Mouse (Mus musculus): ENCODE measurements around the gene Tshz2. TPM values are rescaled to one million over a fixed set of nuclear protein-coding genes. Genes with fewer than 3 reads are reported as not detected.

Gene Tshz2
- polyA plus RNA-seq, 2 experiments, result 0.43 to 1.5 TPM

DNA sequence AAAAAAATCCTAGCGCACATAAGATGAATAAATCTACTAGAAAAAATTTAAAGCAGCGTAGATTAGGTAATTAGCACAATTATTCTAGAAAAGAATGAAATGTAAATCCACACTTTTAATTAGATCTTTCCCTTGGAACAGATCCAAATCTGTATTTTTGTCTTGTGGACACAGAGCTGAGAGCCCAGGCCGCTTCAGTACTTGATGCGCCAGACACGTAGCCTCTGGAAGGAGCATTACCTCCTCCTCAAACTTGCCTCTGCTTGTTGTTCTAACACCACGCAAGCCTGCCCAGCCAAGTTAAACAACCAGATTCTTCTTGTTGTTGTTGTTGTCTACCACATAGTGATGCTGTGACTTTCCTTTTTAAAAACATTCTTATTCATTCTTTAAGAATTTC is 310.9 kb downstream of the Tshz2 start:
- 75% methylated on average over 6 of the region's 6 CpGs for WGBS (ENCODE audit: insufficient replicate concordance)

DNA sequence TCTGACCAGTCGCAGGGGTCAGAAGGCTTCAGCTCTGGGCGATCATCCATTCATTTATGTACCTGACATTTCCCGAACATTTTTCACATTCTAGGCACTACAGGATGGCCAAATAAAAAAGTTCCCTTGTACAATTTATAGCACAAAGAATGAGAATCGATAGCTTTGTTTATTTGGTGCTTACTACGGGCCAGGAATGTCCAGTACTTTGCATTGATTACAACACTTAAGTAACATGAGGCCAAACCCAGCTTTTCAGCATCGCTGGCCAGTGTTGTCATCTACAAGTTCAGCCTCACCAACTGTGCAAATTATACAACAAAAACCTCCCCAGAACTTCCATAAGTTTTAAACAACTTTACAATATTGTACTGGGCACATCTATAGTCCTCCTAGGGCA is 315.3 kb downstream of the Tshz2 start:
- Histone ChIP-seq H3K27ac (no peak overlapping the region), H3K27me3 (ENCODE audit: control insufficient read depth, insufficient read depth, low read length) (no peaks in the 10 kb centered on the region), H3K4me1 (replicated peaks; ENCODE audit: control insufficient read depth in 2 of 2, insufficient read depth in 2 of 2, low read length in 1 of 2) (no peaks in the 10 kb centered on the region), H3K9me3 (ENCODE audit: control insufficient read depth, low read length) (no peaks in the 10 kb centered on the region), H3K4me3 (ENCODE audit: insufficient read depth in 1 of 2, low read depth in 2 of 2, low read length in 2 of 2) (no peak overlapping the region), H3K9ac (replicated peaks) (no peak overlapping the region), H3K4me2 (ENCODE audit: low read depth) (no peak overlapping the region), H3K36me3 (replicated peaks; ENCODE audit: control insufficient read depth, insufficient read depth, low read depth) (no peaks in the 10 kb centered on the region)
- ATAC-seq (ENCODE audit: insufficient read depth), result no peak
- DNase-seq (ENCODE audit: low read depth in 3 of 3, low spot score in 3 of 3), result no peak
- WGBS (ENCODE audit: insufficient replicate concordance), result 66% methylated on average over 6 of the region's 6 CpGs
- no peak for TF ChIP-seq EP300 (IDR thresholded peaks at IDR 0.05; ENCODE audit: low read depth)
- no peak for TF ChIP-seq CTCF (IDR thresholded peaks at IDR 0.05; ENCODE audit: low read depth)

More for the DNA sequence above, 310.9 kb downstream of the Tshz2 start:
- no peaks in the 10 kb centered on the region for H3K36me3 ChIP-seq (replicated peaks; ENCODE audit: control insufficient read depth, insufficient read depth, low read depth)
- no peaks in the 10 kb centered on the region for H3K27me3 ChIP-seq (ENCODE audit: control insufficient read depth, insufficient read depth, low read length)
- no peaks in the 10 kb centered on the region for H3K4me1 ChIP-seq (replicated peaks; ENCODE audit: control insufficient read depth in 2 of 2, insufficient read depth in 2 of 2, low read length in 1 of 2)
- no peak for ATAC-seq (ENCODE audit: insufficient read depth)
- H3K4me2 ChIP-seq (ENCODE audit: low read depth), result no peak overlapping the region
- no peak overlapping the region for H3K9ac ChIP-seq (replicated peaks)
- DNase-seq (ENCODE audit: low read depth in 3 of 3, low spot score in 3 of 3), result no peak
- H3K4me3 ChIP-seq (ENCODE audit: insufficient read depth in 1 of 2, low read depth in 2 of 2, low read length in 2 of 2), result no peak overlapping the region
- H3K27ac ChIP-seq, result no peak overlapping the region
- no peaks in the 10 kb centered on the region for H3K9me3 ChIP-seq (ENCODE audit: control insufficient read depth, low read length)
- TF ChIP-seq CTCF (IDR thresholded peaks at IDR 0.05; ENCODE audit: low read depth) (no peak), EP300 (IDR thresholded peaks at IDR 0.05; ENCODE audit: low read depth) (no peak)

DNA sequence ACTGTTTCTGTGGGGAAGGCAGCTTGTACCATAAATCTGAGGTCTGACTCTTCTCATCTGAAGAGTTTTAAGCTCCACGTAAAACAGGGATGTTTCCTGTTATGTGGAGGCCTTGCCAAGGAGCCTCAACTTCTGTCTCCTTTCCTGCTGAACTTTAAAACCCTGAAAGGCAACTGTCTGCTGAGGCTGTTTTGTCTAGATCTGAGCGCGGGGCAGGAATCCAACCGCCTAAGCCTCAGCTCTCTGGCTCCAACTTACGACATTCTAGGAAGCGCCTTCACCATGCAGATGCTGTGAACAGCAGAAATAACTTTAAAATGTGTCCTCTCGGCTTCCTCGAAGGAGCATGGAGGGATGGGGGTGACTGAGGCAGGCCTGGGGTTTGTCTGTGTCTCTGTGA is 318.2 kb downstream of the Tshz2 start:
- Histone ChIP-seq H3K9ac (replicated peaks) (no peak overlapping the region), H3K27me3 (ENCODE audit: control insufficient read depth, insufficient read depth, low read length) (no peaks in the 10 kb centered on the region), H3K27ac (no peak overlapping the region), H3K9me3 (ENCODE audit: control insufficient read depth, low read length) (no peaks in the 10 kb centered on the region), H3K4me1 (replicated peaks; ENCODE audit: control insufficient read depth in 2 of 2, insufficient read depth in 2 of 2, low read length in 1 of 2) (no peaks in the 10 kb centered on the region), H3K4me3 (ENCODE audit: insufficient read depth in 1 of 2, low read depth in 2 of 2, low read length in 2 of 2) (no peak overlapping the region), H3K4me2 (ENCODE audit: low read depth) (no peak overlapping the region), H3K36me3 (replicated peaks; ENCODE audit: control insufficient read depth, insufficient read depth, low read depth) (no peaks in the 10 kb centered on the region)
- ATAC-seq (ENCODE audit: insufficient read depth), result no peak
- 70% methylated on average over 8 of the region's 8 CpGs for WGBS (ENCODE audit: insufficient replicate concordance)
- DNase-seq (ENCODE audit: low read depth in 3 of 3, low spot score in 3 of 3), result no peak
- no peak for TF ChIP-seq EP300 (IDR thresholded peaks at IDR 0.05; ENCODE audit: low read depth)
- no peak for TF ChIP-seq CTCF (IDR thresholded peaks at IDR 0.05; ENCODE audit: low read depth)

DNA sequence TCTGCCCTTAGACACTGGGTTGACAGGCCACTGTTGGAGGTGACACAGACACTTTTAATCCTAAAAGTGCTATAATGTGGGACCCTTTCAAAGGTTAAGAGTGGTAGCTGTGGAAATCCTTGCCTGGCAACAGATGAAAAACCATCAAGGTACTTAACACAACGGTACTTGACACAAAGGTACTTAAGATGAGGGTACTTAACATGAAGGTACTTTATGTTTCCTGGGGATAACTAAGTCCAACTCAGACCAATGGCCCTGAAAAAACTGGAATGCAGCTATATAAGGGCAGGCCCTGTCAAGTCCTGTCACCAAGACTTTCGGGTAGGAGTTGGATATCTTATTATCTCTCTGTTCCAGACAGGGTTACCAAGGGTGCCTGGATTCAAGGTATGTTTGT is 320.2 kb downstream of the Tshz2 start:
- ATAC-seq (ENCODE audit: insufficient read depth), result no peak

DNA sequence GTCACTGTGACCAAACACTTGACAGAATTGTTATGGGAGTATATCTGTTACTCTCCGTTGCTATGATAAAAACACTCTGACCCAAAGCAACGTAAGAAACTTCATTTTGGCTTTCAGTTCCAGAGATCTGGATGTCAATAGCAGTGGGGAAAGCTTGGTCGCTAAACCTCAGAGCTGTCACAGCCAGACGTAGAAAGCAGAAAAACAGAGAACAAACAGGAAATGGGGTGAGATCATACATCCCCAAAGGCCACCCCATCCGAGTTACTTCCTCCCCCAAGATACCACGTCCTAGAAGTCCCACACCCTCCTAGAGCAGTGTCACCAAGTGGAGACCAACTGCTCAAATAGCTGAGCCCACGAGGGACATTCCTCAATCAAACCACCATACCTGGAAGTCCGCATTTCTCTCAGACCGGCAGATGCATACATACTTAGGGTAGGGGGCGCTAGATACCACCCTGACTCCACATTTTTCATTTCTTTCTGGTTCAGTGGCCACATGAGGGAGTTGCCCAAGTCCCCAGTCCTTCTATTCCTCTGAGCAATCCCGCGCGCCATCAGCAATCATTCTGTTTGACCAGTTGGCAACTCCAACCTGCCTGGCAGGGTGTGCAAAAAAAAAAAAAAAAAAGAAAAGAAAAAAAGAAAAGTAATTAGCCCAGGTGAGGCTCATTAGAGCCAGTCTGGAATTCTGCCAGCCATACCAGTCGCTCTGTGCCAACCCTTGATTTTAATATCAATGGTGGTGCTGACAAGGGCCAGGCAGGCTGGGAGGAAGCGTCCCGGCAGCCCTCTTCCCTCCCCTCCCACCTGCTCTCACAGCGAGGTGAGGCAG is 326.1 kb downstream of the Tshz2 start:
- DNase-seq (ENCODE audit: low read depth in 3 of 3, low spot score in 3 of 3) (no peak), ATAC-seq (ENCODE audit: insufficient read depth) (no peak)
- Histone ChIP-seq H3K9ac (replicated peaks) (no peak overlapping the region), H3K27me3 (ENCODE audit: control insufficient read depth, insufficient read depth, low read length) (no peaks in the 10 kb centered on the region), H3K9me3 (ENCODE audit: control insufficient read depth, low read length) (no peaks in the 10 kb centered on the region), H3K36me3 (replicated peaks; ENCODE audit: control insufficient read depth, insufficient read depth, low read depth) (no peaks in the 10 kb centered on the region), H3K4me1 (replicated peaks; ENCODE audit: control insufficient read depth in 2 of 2, insufficient read depth in 2 of 2, low read length in 1 of 2) (no peaks in the 10 kb centered on the region), H3K27ac (no peak overlapping the region), H3K4me3 (ENCODE audit: insufficient read depth in 1 of 2, low read depth in 2 of 2, low read length in 2 of 2) (no peak overlapping the region), H3K4me2 (ENCODE audit: low read depth) (no peak overlapping the region)
- WGBS (ENCODE audit: insufficient replicate concordance), result 29% methylated on average over 17 of the region's 17 CpGs
- 0 out of 2 replicates have a peak, but pooled peaks have one; percentile 19 for TF ChIP-seq CTCF (IDR thresholded peaks at IDR 0.05; ENCODE audit: low read depth)
- no peak for TF ChIP-seq EP300 (IDR thresholded peaks at IDR 0.05; ENCODE audit: low read depth)

More for the DNA sequence above, 320.2 kb downstream of the Tshz2 start:
- no peak overlapping the region for H3K4me2 ChIP-seq (ENCODE audit: low read depth)
- no peak overlapping the region for H3K27ac ChIP-seq
- no peaks in the 10 kb centered on the region for H3K36me3 ChIP-seq (replicated peaks; ENCODE audit: control insufficient read depth, insufficient read depth, low read depth)
- H3K27me3 ChIP-seq (ENCODE audit: control insufficient read depth, insufficient read depth, low read length), result no peaks in the 10 kb centered on the region
- no peak for DNase-seq (ENCODE audit: low read depth in 3 of 3, low spot score in 3 of 3)
- no peak overlapping the region for H3K9ac ChIP-seq (replicated peaks)
- 54% methylated on average over 2 of the region's 2 CpGs for WGBS (ENCODE audit: insufficient replicate concordance)
- H3K4me1 ChIP-seq (replicated peaks; ENCODE audit: control insufficient read depth in 2 of 2, insufficient read depth in 2 of 2, low read length in 1 of 2), result no peaks in the 10 kb centered on the region
- H3K4me3 ChIP-seq (ENCODE audit: insufficient read depth in 1 of 2, low read depth in 2 of 2, low read length in 2 of 2), result no peak overlapping the region
- TF ChIP-seq EP300 (IDR thresholded peaks at IDR 0.05; ENCODE audit: low read depth) (no peak), CTCF (IDR thresholded peaks at IDR 0.05; ENCODE audit: low read depth) (no peak)
- no peaks in the 10 kb centered on the region for H3K9me3 ChIP-seq (ENCODE audit: control insufficient read depth, low read length)

Data from liver, embryonic 14.5 days (tissue).